24 mouse cellular contexts compared by ENCODE assay signal in the genomic region with DNA sequence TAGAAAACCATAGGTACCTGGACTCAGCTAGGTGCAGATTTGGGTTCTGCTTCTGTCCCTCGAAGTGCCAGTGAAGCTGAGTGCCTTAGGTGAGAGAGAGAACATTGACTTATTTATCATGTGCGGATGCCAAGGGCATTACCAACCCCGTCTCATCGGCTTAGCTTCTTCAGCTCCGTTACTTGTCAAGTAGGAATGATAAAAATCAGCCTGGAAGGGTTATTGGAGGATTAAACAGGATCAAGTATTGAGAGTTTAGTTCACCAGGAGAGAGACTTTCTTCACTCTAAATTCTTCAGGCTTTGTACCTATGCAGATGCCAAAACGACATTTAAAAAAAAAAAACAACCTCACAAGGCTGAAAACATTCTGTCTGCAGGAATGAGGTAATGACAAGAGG. TPM values are rescaled to one million over a fixed set of nuclear protein-coding genes. Genes with fewer than 3 reads are reported as not detected.
"Had no signal": no experiment of that assay in that cellular context is flagged by ENCODE, and none has a peak within 500 bp of the region (broad histone marks: within the 10 kb centered on the region; RNA-seq: fewer than 3 reads in every experiment).

No protein-coding gene starts in this region.

- H3K4me2 ChIP-seq: heart, embryonic 11.5 days; hindbrain, embryonic 12.5 days; hindbrain, embryonic 14.5 days; intestine, embryonic 15.5 days; limb, embryonic 13.5 days; limb, embryonic 15.5 days; liver, embryonic 12.5 days had no signal

- H3K4me3 ChIP-seq: hindbrain, embryonic 10.5 days; hindbrain, embryonic 12.5 days; intestine, embryonic 15.5 days; layer of hippocampus, adult 2 months; left cerebral cortex, adult 2 months; limb, embryonic 13.5 days; limb, embryonic 15.5 days; liver, embryonic 12.5 days had no signal

- ATAC-seq: forebrain, postnatal 0 days; hindbrain, embryonic 16.5 days; inflammation-experienced regulatory T-cells, adult 6 months; intestine, embryonic 15.5 days; intestine, postnatal 0 days; liver, embryonic 12.5 days had no signal

- H3K36me3 ChIP-seq: hindbrain, embryonic 10.5 days; hindbrain, embryonic 12.5 days; intestine, embryonic 15.5 days; limb, embryonic 13.5 days; limb, embryonic 15.5 days; liver, embryonic 12.5 days had no signal

- H3K27me3 ChIP-seq: hindbrain, embryonic 12.5 days; intestine, embryonic 15.5 days; limb, embryonic 15.5 days had no signal

- H3K4me1 ChIP-seq: hindbrain, embryonic 12.5 days; limb, embryonic 13.5 days; limb, embryonic 15.5 days; liver, embryonic 12.5 days had no signal

- H3K27ac ChIP-seq: hindbrain, embryonic 10.5 days; hindbrain, embryonic 12.5 days; hindbrain, embryonic 14.5 days; intestine, embryonic 15.5 days; layer of hippocampus, adult 2 months; left cerebral cortex, adult 2 months; limb, embryonic 13.5 days; limb, embryonic 15.5 days; liver, embryonic 12.5 days had no signal

- H3K9me3 ChIP-seq: hindbrain, embryonic 10.5 days; hindbrain, embryonic 12.5 days; intestine, embryonic 15.5 days; limb, embryonic 13.5 days; limb, embryonic 15.5 days; liver, embryonic 12.5 days had no signal

- DNase-seq: forebrain, postnatal 0 days; gastrocnemius, postnatal 10 days; gastrocnemius, postnatal 36 days; heart, adult 18-20 months; kidney, adult 18-20 months; kidney, adult 8-10 months; kidney, postnatal 10 days; kidney, postnatal 25 days; kidney, postnatal 4 days; left cerebral cortex, postnatal 4 days had no signal

- H3K9ac ChIP-seq: forebrain, postnatal 0 days; hindbrain, embryonic 12.5 days; hindbrain, embryonic 14.5 days; intestine, embryonic 15.5 days; limb, embryonic 15.5 days; liver, embryonic 12.5 days had no signal

RNA-seq across cellular contexts. Expression of a gene that starts 6.0 kb away (rescaled TPM):
- total RNA-seq: granulocyte monocyte progenitor cell, adult 5-6 weeks had no signal
- polyA plus RNA-seq: inflammation-experienced regulatory T-cells, adult 6 months had no signal

RNA-seq across cellular contexts. Expression of a gene that starts 44.5 kb away (rescaled TPM):
- total RNA-seq: granulocyte monocyte progenitor cell, adult 5-6 weeks had no signal
- polyA plus RNA-seq: inflammation-experienced regulatory T-cells, adult 6 months had no signal
